Mouse (Mus musculus) neural tube, embryonic 11.5 days (tissue): ENCODE data around the gene Cyp39a1. TPM values are rescaled to one million over a fixed set of nuclear protein-coding genes. Genes with fewer than 3 reads are reported as not detected.

Experiments
- ATAC-seq: fragments of 200-750 bp; cut with Nextera tagmentation; 2 replicates; pipeline ENCODE4 v1.8.0; 2017; ENCODE audit warnings: moderate number of reproducible peaks, mild to moderate bottlenecking, moderate TSS enrichment, moderate library complexity; ENCODE audit not compliant: insufficient read depth, low FRiP score, low TSS enrichment
- DNase-seq: peaks from one replicate; pipeline ENCODE4 v3.0.0-alpha.2; 2015; ENCODE audit warnings: low spot score
- H3K27ac ChIP-seq: fragments of 300-500 bp; sonication (generic); 2 replicates; pipeline ENCODE4 v1.5.1; 2014; ENCODE audit warnings: low read depth, mild to moderate bottlenecking, low read length
- H3K27me3 ChIP-seq: fragments of 300-500 bp; sonication (generic); 2 replicates; pipeline ENCODE4 v1.6.1; 2014; ENCODE audit warnings: mild to moderate bottlenecking, low read length, mixed read lengths; ENCODE audit not compliant: control insufficient read depth, insufficient read depth
- H3K36me3 ChIP-seq: fragments of 300-500 bp; sonication (generic); 2 replicates; pipeline ENCODE4 v1.6.1; 2014; ENCODE audit warnings: mild to moderate bottlenecking, low read length, moderate library complexity, mixed read lengths; ENCODE audit not compliant: control insufficient read depth, insufficient read depth
- H3K4me1 ChIP-seq: fragments of 300-500 bp; sonication (generic); 2 replicates; pipeline ENCODE4 v1.6.1; 2014; ENCODE audit warnings: low read length, mixed read lengths; ENCODE audit not compliant: control insufficient read depth, insufficient read depth
- H3K4me2 ChIP-seq: fragments of 300-500 bp; sonication (generic); 2 replicates; pipeline ENCODE4 v1.6.1; 2014; ENCODE audit warnings: low read depth, mild to moderate bottlenecking, moderate library complexity
- H3K4me3 ChIP-seq: fragments of 300-500 bp; sonication (generic); 2 replicates; pipeline ENCODE4 v1.5.1; 2014; ENCODE audit warnings: low read depth, low read length
- H3K9ac ChIP-seq: fragments of 300-500 bp; sonication (generic); 2 replicates; pipeline ENCODE4 v1.6.1; 2014; ENCODE audit warnings: mild to moderate bottlenecking, low read length
- H3K9me3 ChIP-seq: fragments of 300-500 bp; sonication (generic); 2 replicates; pipeline ENCODE4 v1.6.1; 2016; ENCODE audit warnings: low read length; ENCODE audit not compliant: control insufficient read depth
- WGBS: fragments of 180-500 bp; shearing (Covaris S2); extraction: QIAGEN DNeasy Blood & Tissue Kit; methylation state at CpG from one replicate; pipeline ENCODE4 v1.1.7; 2014; 5-methylcytosine and 5-hydroxymethylcytosine counted together
- polyA plus RNA-seq: library from polyadenylated mRNA; unstranded; fragments of >200 nt; fragmentation: Nextera tagmentation; extraction: Ambion mirVana; gene quantifications from 2 replicates; pipeline ENCODE4 v1.2.1, GENCODE M21; 2014

The Cyp39a1 gene
- polyA plus RNA-seq, result 24.8 and 25.2 TPM in 2 replicates

- ATAC-seq (0 out of 2 replicates have a peak, but pooled peaks have one; percentile 0), DNase-seq (no peak)
- WGBS, result under 1% methylated on average over 17 of the region's 17 CpGs
These were observed at the start of gene Cyp39a1 for GRCm38 (mm10) chr17:43667290-43667843. Gene Cyp39a1 (plus strand): TSS chr17:43667425.

GRCm38 (mm10) chr17:43619156-43619555, 48.1 kb upstream of the Cyp39a1 start:
- WGBS, result 86% methylated on average over 9 of the region's 9 CpGs
- no peak overlapping the region for H3K9ac ChIP-seq
- DNase-seq (no peak), ATAC-seq (no peak)
- H3K9me3 ChIP-seq, result no peaks in the 10 kb centered on the region
- H3K36me3 ChIP-seq, result no peaks in the 10 kb centered on the region
- no peak overlapping the region for H3K4me3 ChIP-seq
- H3K27me3 ChIP-seq, result no peaks in the 10 kb centered on the region
- H3K27ac ChIP-seq, result no peak overlapping the region
- no peak overlapping the region for H3K4me2 ChIP-seq
- no peaks in the 10 kb centered on the region for H3K4me1 ChIP-seq

More at GRCm38 (mm10) chr17:43667290-43667843, at the start of gene Cyp39a1:
- H3K4me1 ChIP-seq, result peaks cover 4% of the 10 kb centered on the region; the same call in 1 of the 2 replicates
- peak within 1 kb of the TSS; percentile 66 for H3K4me3 ChIP-seq
- H3K27me3 ChIP-seq, result no peaks in the 10 kb centered on the region
- no peaks in the 10 kb centered on the region for H3K9me3 ChIP-seq
- peak within 1 kb of the TSS; percentile 65 for H3K4me2 ChIP-seq
- no peak within 1 kb of the TSS; the same call in 1 of the 2 replicates for H3K27ac ChIP-seq
- H3K36me3 ChIP-seq, result no peaks in the 10 kb centered on the region
- H3K9ac ChIP-seq, result peak within 1 kb of the TSS; percentile 91

DNA sequence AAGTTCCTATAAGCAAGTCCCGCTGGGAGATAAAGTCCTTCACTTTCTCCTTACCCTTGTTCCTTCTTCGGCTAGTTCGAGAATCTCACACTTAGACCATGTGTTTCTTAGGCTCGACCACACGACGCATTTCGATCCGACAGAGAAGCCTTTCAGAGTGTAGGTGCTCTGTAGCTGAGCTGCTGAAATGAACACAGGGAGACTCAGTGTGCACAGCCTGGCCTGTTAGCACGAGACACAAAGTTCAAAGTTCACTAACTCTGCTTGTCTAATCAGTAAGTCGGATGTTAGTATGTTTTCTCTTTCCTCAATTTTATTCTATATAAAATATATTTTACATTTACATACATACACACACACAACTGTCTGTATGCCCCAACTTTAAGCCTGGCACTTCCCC, 45.1 kb upstream of the Cyp39a1 start:
- no peak overlapping the region for H3K9ac ChIP-seq
- H3K4me1 ChIP-seq, result no peaks in the 10 kb centered on the region
- H3K4me3 ChIP-seq, result no peak overlapping the region
- ATAC-seq, result no peak
- no peaks in the 10 kb centered on the region for H3K27me3 ChIP-seq
- H3K9me3 ChIP-seq, result no peaks in the 10 kb centered on the region
- no peaks in the 10 kb centered on the region for H3K36me3 ChIP-seq
- no peak overlapping the region for H3K27ac ChIP-seq
- no peak overlapping the region for H3K4me2 ChIP-seq
- no peak for DNase-seq
- 94% methylated on average over 10 of the region's 10 CpGs for WGBS

DNA sequence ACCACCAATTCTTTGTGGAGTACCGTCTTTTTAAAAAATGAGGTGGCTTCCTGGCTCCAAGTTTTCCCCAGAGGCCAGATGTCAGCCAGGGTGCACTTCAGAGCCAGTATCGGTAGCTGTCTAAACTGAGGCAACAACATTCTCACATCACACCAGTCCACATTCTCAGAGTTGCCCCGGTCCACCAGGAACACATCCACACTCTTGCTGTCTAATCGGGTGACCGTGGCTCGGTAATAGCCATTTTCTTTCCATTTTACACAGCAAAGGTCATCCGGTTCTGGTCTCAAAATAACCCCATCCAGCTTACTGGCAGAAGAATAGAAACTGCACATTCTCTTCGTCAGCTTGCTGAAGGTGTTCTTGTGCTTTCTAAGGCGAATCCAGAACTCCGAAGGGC, 39.0 kb upstream of the Cyp39a1 start:
- Histone ChIP-seq H3K4me2 (no peak overlapping the region), H3K4me1 (peaks cover 9% of the 10 kb centered on the region), H3K27me3 (peaks cover 31% of the 10 kb centered on the region), H3K36me3 (no peaks in the 10 kb centered on the region), H3K27ac (no peak overlapping the region), H3K9me3 (no peaks in the 10 kb centered on the region), H3K9ac (no peak overlapping the region), H3K4me3 (no peak overlapping the region)
- ATAC-seq, result no peak
- WGBS, result 93% methylated on average over 10 of the region's 10 CpGs
- no peak for DNase-seq

DNA sequence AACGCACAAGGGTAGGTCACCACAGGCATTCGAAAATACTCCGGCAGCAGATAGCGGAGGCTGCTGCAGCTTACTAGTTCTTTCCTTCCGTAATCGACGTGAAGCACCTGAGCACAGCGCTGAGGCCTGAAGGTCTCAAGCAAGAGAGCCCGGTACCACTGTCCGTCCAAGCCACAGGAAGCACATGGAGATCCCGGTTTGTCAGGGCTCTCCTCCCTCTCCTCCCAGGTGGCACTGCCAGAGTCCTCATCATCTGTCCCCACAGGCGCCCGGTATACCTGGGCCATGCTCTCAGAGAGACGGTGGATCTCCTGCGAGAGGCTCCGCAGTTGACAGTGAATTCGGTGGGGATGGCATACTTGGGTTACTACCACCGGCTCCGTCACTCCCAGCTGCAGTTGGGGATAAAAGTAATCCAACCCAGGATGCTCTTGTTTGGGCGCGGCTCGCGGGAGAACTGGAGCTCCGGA, 38.2 kb upstream of the Cyp39a1 start:
- Histone ChIP-seq H3K4me1 (peaks cover 9% of the 10 kb centered on the region), H3K4me3 (peak overlapping the region; percentile 38), H3K4me2 (peak overlapping the region; percentile 71), H3K9ac (no peak overlapping the region), H3K27ac (no peak overlapping the region), H3K36me3 (no peaks in the 10 kb centered on the region), H3K9me3 (no peaks in the 10 kb centered on the region), H3K27me3 (peaks cover 31% of the 10 kb centered on the region)
- ATAC-seq (no peak), DNase-seq (no peak)
- WGBS, result 21% methylated on average over 24 of the region's 24 CpGs

GRCm38 (mm10) chr17:43629496-43630426, 37.5 kb upstream of the Cyp39a1 start, which contains the start of gene Tdrd6:
Gene Tdrd6 (minus strand): TSS chr17:43630299.
- peak within 1 kb of the TSS; percentile 71 for H3K4me2 ChIP-seq
- H3K36me3 ChIP-seq, result no peaks in the 10 kb centered on the region
- H3K4me3 ChIP-seq, result peak within 1 kb of the TSS; percentile 38
- H3K9me3 ChIP-seq, result no peaks in the 10 kb centered on the region
- peaks cover 9% of the 10 kb centered on the region for H3K4me1 ChIP-seq
- H3K27me3 ChIP-seq, result peaks cover 31% of the 10 kb centered on the region
- DNase-seq, result peak; percentile 43
- peak within 1 kb of the TSS; percentile 42; the same call in 1 of the 2 replicates for H3K9ac ChIP-seq
- WGBS, result 3% methylated on average over 81 of the region's 83 CpGs
- no peak within 1 kb of the TSS for H3K27ac ChIP-seq
- ATAC-seq, result peak; percentile 58

DNA sequence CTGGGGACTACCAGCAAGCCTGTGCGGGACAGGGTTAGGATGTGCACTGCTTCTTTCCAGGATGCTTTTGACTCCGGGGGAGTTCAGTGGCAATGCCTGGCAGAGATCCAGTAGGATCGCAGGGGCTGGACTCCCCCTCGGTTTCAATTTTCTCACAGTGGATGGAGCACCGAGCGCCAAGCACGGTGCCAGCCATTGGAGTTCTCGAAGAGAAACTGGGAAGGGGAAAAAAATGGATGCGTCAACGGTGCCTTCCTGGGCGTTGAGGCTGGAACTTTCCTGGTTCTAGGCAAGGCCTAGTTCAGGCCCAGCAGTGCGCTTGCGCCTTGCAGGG, 36.8 kb upstream of the Cyp39a1 start:
- Histone ChIP-seq H3K27me3 (peaks cover 31% of the 10 kb centered on the region), H3K9ac (no peak overlapping the region), H3K9me3 (no peaks in the 10 kb centered on the region), H3K36me3 (no peaks in the 10 kb centered on the region), H3K4me2 (peak overlapping the region; percentile 71), H3K27ac (no peak overlapping the region), H3K4me3 (peak overlapping the region; percentile 38; the same call in 1 of the 2 replicates), H3K4me1 (peaks cover 9% of the 10 kb centered on the region)
- DNase-seq, result no peak
- WGBS, result 56% methylated on average over 13 of the region's 13 CpGs
- no peak; the same call in 1 of the 2 replicates for ATAC-seq

DNA sequence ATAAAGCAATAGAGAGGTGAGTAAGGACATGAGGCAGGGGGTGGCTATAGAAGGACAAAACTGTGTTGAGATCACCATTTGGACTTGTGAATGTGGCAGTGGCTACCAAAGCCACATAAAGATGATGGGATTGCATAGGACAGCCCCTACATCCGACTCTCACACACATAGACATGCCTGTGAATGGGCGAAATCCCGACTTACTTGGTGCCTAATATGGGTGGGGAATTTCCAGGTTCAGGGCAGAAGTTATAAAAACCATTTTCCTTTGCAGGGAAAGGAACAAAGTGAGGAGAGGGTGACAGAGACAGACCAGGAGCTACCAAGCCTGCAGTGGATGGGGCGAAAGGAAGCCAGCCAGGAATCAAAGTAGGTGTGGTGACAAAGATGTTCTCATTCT, 30.1 kb upstream of the Cyp39a1 start:
- ATAC-seq, result no peak
- H3K4me2 ChIP-seq, result no peak overlapping the region
- WGBS, result 91% methylated on average over 4 of the region's 4 CpGs
- no peaks in the 10 kb centered on the region for H3K9me3 ChIP-seq
- H3K4me3 ChIP-seq, result no peak overlapping the region
- no peak overlapping the region for H3K9ac ChIP-seq
- H3K4me1 ChIP-seq, result no peaks in the 10 kb centered on the region
- no peak for DNase-seq
- no peaks in the 10 kb centered on the region for H3K27me3 ChIP-seq
- H3K36me3 ChIP-seq, result no peaks in the 10 kb centered on the region
- H3K27ac ChIP-seq, result no peak overlapping the region
